Mouse (Mus musculus): ENCODE measurements around the gene Gm14548.
"Not testable (repeated sequence)": the region's sequence is repeated elsewhere in the genome, so short reads cannot be mapped to it uniquely, and the experiment has no call there.

DNA sequence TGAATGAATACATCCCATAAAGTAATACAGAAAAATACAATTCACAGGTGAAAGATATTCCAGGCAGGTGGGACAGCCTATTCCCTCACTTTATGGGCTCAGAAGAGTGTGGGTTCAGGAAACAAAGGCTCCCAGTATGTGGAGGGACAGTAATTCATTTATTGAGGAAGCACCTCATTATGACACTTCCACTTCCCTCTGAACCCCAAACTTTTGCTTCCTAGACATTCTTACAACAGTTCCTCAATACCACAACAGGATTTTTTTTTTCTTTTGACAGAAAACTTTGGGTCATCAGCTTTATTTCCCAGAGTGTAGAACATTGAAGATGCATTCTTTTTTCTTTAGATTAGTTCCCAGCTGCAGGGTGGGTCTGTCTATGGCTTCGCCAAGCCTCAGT lies 60.1 kb downstream of the Gm14548 start:
- not testable (repeated sequence) for TF ChIP-seq CTCF (IDR thresholded peaks at IDR 0.05; ENCODE audit: borderline replicate concordance, extremely low read depth, insufficient read depth, insufficient read length); POLR2A (IDR thresholded peaks at IDR 0.05; ENCODE audit: borderline replicate concordance, extremely low read depth, insufficient read depth, insufficient read length, poor library complexity, severe bottlenecking)
